Mouse (Mus musculus): ENCODE data around the gene Spata25.

Spata25 gene

GRCm38 (mm10) chr2:164779481-164780086 is 48.8 kb downstream of the Spata25 start, which contains the start of gene Tnnc2:
Tnnc2 (minus strand) TSS chr2:164779967.
- no peak for DNase-seq (ENCODE audit: low spot score)

DNA sequence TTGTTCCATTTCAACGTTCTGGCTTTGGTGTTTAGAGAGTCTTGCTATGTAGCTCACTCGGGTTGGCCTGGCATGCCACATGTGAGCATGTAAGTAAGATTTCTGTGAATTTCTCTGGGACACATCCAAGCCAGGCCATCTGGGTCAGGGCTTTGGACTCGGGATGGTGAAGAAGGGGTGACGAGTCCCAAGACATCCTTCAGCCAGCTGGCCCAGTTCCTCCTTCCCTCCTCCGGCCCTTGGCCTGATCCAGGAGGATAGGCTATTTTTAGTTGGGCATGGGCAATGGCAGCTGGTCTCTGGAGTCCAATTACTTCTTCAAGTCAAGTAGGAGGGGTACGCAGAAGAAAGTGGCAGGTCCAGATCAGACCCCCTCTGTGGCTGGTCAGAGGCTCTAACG is 49.5 kb downstream of the Spata25 start:
- no peak for DNase-seq (ENCODE audit: low spot score)

DNA sequence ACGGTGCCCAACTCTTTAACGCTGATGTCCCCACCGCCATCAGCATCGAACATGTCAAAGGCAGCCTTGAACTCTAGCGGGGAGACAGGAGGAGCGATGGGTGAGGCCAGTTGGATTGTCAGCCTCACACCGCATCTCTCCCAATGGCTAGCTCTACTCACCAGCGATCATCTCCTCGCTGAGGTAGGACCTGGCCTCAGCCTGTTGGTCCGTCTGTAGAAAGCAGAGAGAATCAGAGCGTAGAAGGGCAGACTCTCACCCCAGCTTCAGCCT is 50.4 kb downstream of the Spata25 start:
- DNase-seq (ENCODE audit: low spot score): no peak

DNA sequence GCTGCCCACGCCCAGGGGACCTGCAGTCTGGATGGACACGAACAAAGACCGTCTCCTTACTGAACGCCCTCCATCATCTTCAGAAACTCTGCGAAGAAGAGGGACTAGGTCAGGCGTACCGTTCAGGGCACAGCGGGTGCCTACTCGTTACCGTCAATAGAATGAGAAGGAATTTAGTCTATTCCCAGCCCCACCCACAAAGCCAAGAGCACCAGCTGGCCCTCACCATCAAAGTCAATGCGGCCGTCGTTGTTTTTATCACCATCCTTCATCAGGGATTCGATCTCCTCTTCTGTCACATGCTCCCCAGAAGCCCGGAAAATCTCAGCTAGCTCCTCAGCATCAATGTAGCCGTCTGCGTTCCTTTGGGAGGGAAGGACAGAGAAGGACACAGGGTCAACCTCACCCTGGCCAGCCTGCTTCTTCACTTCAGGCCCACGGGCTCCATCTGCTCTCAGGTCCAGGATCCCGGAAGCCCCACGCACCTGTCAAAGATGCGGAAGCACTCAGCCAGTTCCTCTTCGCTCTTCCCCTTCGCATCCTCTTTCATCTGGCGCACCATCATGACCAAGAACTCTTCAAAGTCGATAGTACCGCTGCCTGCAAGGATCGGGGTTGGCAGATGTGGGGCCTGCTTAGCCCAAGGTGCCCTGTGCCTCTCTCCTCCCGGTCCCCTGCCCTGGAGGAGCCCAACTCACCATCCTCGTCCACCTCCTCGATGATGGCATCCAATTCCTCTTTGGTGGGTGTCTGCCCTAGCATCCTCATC is 50.9 kb downstream of the Spata25 start:
- DNase-seq (ENCODE audit: low spot score): no peak

- DNase-seq (ENCODE audit: low spot score): no peak
Measured at GRCm38 (mm10) chr2:164776801-164777200, 51.5 kb downstream of the Spata25 start.
